Mouse (Mus musculus) midbrain, embryonic 14.5 days (tissue): Measurements from ENCODE around the gene Gpt2. TPM values are rescaled to one million over a fixed set of nuclear protein-coding genes. Genes with fewer than 3 reads are reported as not detected.

ENCODE experiments used
- ATAC-seq: fragments of 200-750 bp; cut with Nextera tagmentation; 2 replicates; pipeline ENCODE4 v1.8.0; 2017; ENCODE audit warnings: moderate number of reproducible peaks, moderate library complexity; ENCODE audit not compliant: low FRiP score, low TSS enrichment
- DNase-seq: peaks from one replicate; pipeline ENCODE4 v3.0.0-alpha.2; 2015
- H3K27ac ChIP-seq: fragments of 300-500 bp; sonication (generic); replicated peaks from 2 replicates; pipeline ENCODE4 v1.5.1; 2014; ENCODE audit warnings: mild to moderate bottlenecking, low read depth, low read length, moderate library complexity
- H3K27me3 ChIP-seq: fragments of 300-500 bp; sonication (generic); 2 replicates; pipeline ENCODE4 v1.6.1; 2014; ENCODE audit warnings: low read length, control low read depth, mixed read lengths; ENCODE audit not compliant: control insufficient read depth, insufficient read depth
- H3K36me3 ChIP-seq: fragments of 300-500 bp; sonication (generic); 2 replicates; pipeline ENCODE4 v1.6.1; 2014; ENCODE audit warnings: low read length, control low read depth; ENCODE audit not compliant: control insufficient read depth, insufficient read depth
- H3K4me1 ChIP-seq: fragments of 300-500 bp; sonication (generic); 2 replicates; pipeline ENCODE4 v1.6.1; 2014; ENCODE audit warnings: mild to moderate bottlenecking, antibody characterized with exemption, low read length, control low read depth; ENCODE audit not compliant: control insufficient read depth, insufficient read depth
- H3K4me2 ChIP-seq: fragments of 300-500 bp; sonication (generic); 2 replicates; pipeline ENCODE4 v1.6.1; 2014; ENCODE audit warnings: mild to moderate bottlenecking, low read length, moderate library complexity
- H3K4me3 ChIP-seq: fragments of 300-500 bp; sonication (generic); replicated peaks from 2 replicates; pipeline ENCODE4 v1.5.1; 2014; ENCODE audit warnings: low read depth, low read length
- H3K9ac ChIP-seq: fragments of 300-500 bp; sonication (generic); replicated peaks from 2 replicates; pipeline ENCODE4 v1.6.1; 2014; ENCODE audit warnings: mild to moderate bottlenecking, low read length, moderate library complexity
- H3K9me3 ChIP-seq: fragments of 300-500 bp; sonication (generic); 2 replicates; pipeline ENCODE4 v1.6.1; 2016; ENCODE audit warnings: low read length, control low read depth, mixed read lengths; ENCODE audit not compliant: control insufficient read depth
- WGBS: fragments of 180-500 bp; shearing (Covaris S2); extraction: QIAGEN DNeasy Blood & Tissue Kit; methylation state at CpG from one replicate; pipeline ENCODE4 v1.1.7; 2014; 5-methylcytosine and 5-hydroxymethylcytosine counted together
- polyA plus RNA-seq: library from polyadenylated mRNA; unstranded; fragments of >200 nt; fragmentation: Nextera tagmentation; extraction: Ambion mirVana; gene quantifications from 2 replicates; pipeline ENCODE4 v1.2.1, GENCODE M21; 2014

Gpt2 gene
- polyA plus RNA-seq, 1 experiment from 2014 or later = 38.1 TPM

GRCm38 (mm10) chr8:85459582-85459981, 32.8 kb upstream of the Gpt2 start:
- Histone ChIP-seq H3K4me3 (no peak overlapping the region), H3K4me2 (no peak overlapping the region), H3K27me3 (no peaks in the 10 kb centered on the region), H3K4me1 (no peaks in the 10 kb centered on the region), H3K9ac (no peak overlapping the region), H3K27ac (no peak overlapping the region), H3K36me3 (no peaks in the 10 kb centered on the region), H3K9me3 (no peaks in the 10 kb centered on the region)
- 73% methylated on average over 3 of the region's 3 CpGs for WGBS
- ATAC-seq (no peak), DNase-seq (no peak)

DNA sequence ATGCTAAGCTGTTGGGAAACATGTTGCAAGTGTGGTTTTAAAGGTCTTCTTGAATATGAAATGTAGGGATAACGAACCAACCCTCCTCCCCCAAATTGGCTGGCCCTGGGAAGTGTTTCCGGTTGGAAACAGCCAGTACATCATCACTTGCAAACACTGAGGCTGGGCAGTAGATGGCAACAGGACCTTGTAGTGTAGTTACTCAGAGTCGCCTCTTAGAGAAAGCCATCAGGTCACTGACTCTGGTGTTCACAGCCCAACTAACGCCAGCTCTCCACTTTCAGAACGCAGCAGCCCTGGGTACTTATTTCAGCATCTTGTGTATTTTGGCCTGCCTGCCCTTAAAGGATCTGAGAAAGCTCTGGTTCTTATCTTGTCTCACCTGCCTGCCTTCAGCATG, 31.6 kb upstream of the Gpt2 start:
- Histone ChIP-seq H3K4me1 (no peaks in the 10 kb centered on the region), H3K4me2 (no peak overlapping the region), H3K36me3 (no peaks in the 10 kb centered on the region), H3K27me3 (no peaks in the 10 kb centered on the region), H3K9ac (no peak overlapping the region), H3K9me3 (no peaks in the 10 kb centered on the region), H3K4me3 (no peak overlapping the region), H3K27ac (no peak overlapping the region)
- DNase-seq = peak; percentile 29
- no peak for ATAC-seq
- 46% methylated on average over 5 of the region's 5 CpGs for WGBS

DNA sequence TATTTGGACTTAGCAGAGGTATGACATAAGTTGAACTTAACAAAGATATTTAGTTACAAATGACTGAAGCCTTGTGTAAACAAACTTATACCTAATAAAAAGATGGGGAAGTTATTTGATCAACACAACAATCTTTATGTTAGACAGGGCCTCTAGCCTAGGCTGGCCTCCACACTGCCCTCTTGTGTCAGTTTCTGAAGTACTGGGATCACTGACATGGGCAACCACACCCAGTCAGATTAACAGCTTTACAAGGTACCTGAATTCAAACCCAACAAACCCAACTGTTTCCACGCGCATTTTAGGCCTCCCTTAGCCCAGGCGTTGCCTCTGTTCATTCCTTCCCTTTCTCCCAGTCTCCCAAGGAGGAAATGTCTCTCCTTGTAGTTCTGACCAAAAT, 31.0 kb upstream of the Gpt2 start:
- H3K4me2 ChIP-seq = no peak overlapping the region
- H3K9me3 ChIP-seq = no peaks in the 10 kb centered on the region
- DNase-seq (peak; percentile 12), ATAC-seq (no peak)
- H3K27me3 ChIP-seq = no peaks in the 10 kb centered on the region
- no peak overlapping the region for H3K9ac ChIP-seq
- WGBS = 72% methylated on average over 3 of the region's 3 CpGs
- H3K27ac ChIP-seq = no peak overlapping the region
- no peaks in the 10 kb centered on the region for H3K4me1 ChIP-seq
- H3K36me3 ChIP-seq = no peaks in the 10 kb centered on the region
- H3K4me3 ChIP-seq = no peak overlapping the region

- H3K9ac ChIP-seq = no peak overlapping the region
- H3K4me2 ChIP-seq = no peak overlapping the region
- WGBS = 73% methylated on average over 1 of the region's 1 CpGs
- no peaks in the 10 kb centered on the region for H3K36me3 ChIP-seq
- H3K4me3 ChIP-seq = no peak overlapping the region
- H3K27ac ChIP-seq = no peak overlapping the region
- H3K27me3 ChIP-seq = no peaks in the 10 kb centered on the region
- no peaks in the 10 kb centered on the region for H3K4me1 ChIP-seq
- H3K9me3 ChIP-seq = no peaks in the 10 kb centered on the region
- no peak for ATAC-seq
- no peak for DNase-seq
These were observed 29.9 kb upstream of the Gpt2 start for GRCm38 (mm10) chr8:85462441-85462840.

- ATAC-seq = no peak
- Histone ChIP-seq H3K9ac (no peak overlapping the region), H3K4me3 (no peak overlapping the region), H3K27me3 (no peaks in the 10 kb centered on the region), H3K4me2 (no peak overlapping the region), H3K9me3 (no peaks in the 10 kb centered on the region), H3K36me3 (no peaks in the 10 kb centered on the region), H3K4me1 (no peaks in the 10 kb centered on the region), H3K27ac (no peak overlapping the region)
- DNase-seq = no peak
These were observed 28.1 kb upstream of the Gpt2 start for GRCm38 (mm10) chr8:85464316-85464715.

DNA sequence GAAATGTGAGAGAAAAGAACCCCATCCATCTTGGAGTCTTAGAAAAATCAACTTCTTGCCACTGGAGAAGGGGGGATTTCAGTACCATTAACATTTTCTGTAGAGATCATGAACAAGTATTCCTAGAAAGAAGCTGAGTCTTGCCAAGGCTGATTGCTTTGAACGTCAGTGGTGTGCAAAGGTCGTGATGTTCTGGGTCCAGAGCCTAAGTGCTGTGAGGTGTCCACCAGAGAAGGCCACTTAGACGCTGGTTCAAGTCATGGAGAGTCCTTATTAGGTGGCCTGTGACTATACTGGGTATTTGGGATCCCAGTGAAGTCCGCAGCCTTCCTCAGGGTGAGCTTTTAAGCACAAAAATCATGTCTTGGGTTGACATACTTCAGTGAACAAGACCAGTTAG, 26.3 kb upstream of the Gpt2 start:
- H3K4me1 ChIP-seq = no peaks in the 10 kb centered on the region
- H3K4me3 ChIP-seq = no peak overlapping the region
- ATAC-seq (no peak), DNase-seq (no peak)
- H3K4me2 ChIP-seq = no peak overlapping the region
- 83% methylated on average over 4 of the region's 4 CpGs for whole genome bisulfite sequencing
- H3K27ac ChIP-seq = no peak overlapping the region
- no peaks in the 10 kb centered on the region for H3K36me3 ChIP-seq
- no peak overlapping the region for H3K9ac ChIP-seq
- H3K27me3 ChIP-seq = no peaks in the 10 kb centered on the region
- H3K9me3 ChIP-seq = no peaks in the 10 kb centered on the region

GRCm38 (mm10) chr8:85470753-85471152, 21.6 kb upstream of the Gpt2 start:
- H3K9me3 ChIP-seq = no peaks in the 10 kb centered on the region
- no peak overlapping the region for H3K4me3 ChIP-seq
- H3K4me2 ChIP-seq = no peak overlapping the region
- 82% methylated on average over 8 of the region's 8 CpGs for WGBS
- no peak overlapping the region for H3K27ac ChIP-seq
- no peaks in the 10 kb centered on the region for H3K27me3 ChIP-seq
- H3K9ac ChIP-seq = no peak overlapping the region
- no peak for ATAC-seq
- H3K36me3 ChIP-seq = no peaks in the 10 kb centered on the region
- DNase-seq = no peak
- no peaks in the 10 kb centered on the region for H3K4me1 ChIP-seq

DNA sequence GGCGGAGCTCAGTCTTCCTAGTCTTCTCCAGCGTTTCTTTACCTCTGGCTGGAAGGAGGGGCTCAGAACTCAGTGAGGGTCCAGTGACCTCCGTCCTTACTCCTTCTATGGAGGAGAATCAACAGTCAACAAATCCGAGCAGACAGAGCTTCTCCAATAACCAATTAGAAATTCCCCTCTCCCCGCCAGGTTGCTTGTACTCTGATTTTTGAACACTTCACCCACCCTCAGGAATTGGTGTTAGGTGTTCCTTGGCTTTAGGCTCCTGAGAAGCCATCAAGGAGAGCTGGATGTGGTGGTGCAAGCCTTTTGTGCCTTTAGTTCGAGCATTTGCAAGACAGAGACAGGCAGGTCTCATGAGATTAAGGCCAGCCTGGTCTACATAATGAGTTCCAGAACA, 19.6 kb upstream of the Gpt2 start:
- Histone ChIP-seq H3K36me3 (no peaks in the 10 kb centered on the region), H3K9me3 (no peaks in the 10 kb centered on the region), H3K4me2 (no peak overlapping the region), H3K4me1 (no peaks in the 10 kb centered on the region), H3K4me3 (no peak overlapping the region), H3K27me3 (no peaks in the 10 kb centered on the region), H3K27ac (no peak overlapping the region), H3K9ac (no peak overlapping the region)
- DNase-seq (no peak), ATAC-seq (no peak)
- 73% methylated on average over 6 of the region's 6 CpGs for WGBS

GRCm38 (mm10) chr8:85473246-85473645, 19.1 kb upstream of the Gpt2 start:
- H3K27me3 ChIP-seq = no peaks in the 10 kb centered on the region
- H3K9ac ChIP-seq = no peak overlapping the region
- 91% methylated on average over 4 of the region's 4 CpGs for WGBS
- H3K36me3 ChIP-seq = no peaks in the 10 kb centered on the region
- DNase-seq (no peak), ATAC-seq (no peak)
- no peak overlapping the region for H3K4me3 ChIP-seq
- no peak overlapping the region for H3K27ac ChIP-seq
- H3K4me1 ChIP-seq = no peaks in the 10 kb centered on the region
- no peaks in the 10 kb centered on the region for H3K9me3 ChIP-seq
- no peak overlapping the region for H3K4me2 ChIP-seq
